Mouse (Mus musculus) cerebellum, adult 18-20 months (tissue): Measurements from ENCODE around the gene Gm7173.

Experiments
- DNase-seq, 2 experiments: peaks; one replicate each; pipeline ENCODE4 v3.0.0; 2021

Gm7173 gene

GRCm38 (mm10) chrX:79516977-79517645, at the start of gene Gm7173:
TSS of gene Gm7173 (minus strand) at chrX:79517285.
- DNase-seq: peak; percentile 4 to 13

- DNase-seq: no peak
Observed at GRCm38 (mm10) chrX:79517646-79518016, 546 bp upstream of the Gm7173 start.

- DNase-seq: no peak
Observed at GRCm38 (mm10) chrX:79316790-79317189, 200.3 kb downstream of the Gm7173 start.
